Mouse (Mus musculus): ENCODE results near the gene Acsm5.
A peak's percentile ranks its signal among the peaks of the same experiment; 100 is the strongest.

Acsm5 gene

DNA sequence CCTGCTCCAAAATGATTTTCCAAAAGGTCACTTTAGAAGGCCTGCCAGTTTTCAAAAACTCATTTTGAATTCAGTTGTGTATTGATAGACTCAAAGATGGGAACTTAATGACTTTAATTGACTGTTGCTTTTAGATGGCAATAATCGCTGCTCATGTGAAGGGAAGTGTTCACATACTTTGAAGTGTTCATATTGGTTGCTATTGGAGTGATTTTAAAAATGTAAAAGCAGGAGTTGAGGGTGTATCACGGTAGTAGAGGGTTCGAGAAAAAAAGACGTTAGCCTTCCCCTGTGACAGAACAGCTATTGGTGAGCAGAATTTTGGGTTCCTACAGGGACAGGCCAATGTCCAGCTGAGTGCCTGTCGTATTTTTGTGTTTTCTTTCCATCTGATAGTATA is at the start of gene Acsm5:
TSS of gene Acsm5 (plus strand) at position 301 of the 400 bp plus-strand sequence.
- DNase-seq (ENCODE audit: low spot score in 2 of 2) = no peak

DNA sequence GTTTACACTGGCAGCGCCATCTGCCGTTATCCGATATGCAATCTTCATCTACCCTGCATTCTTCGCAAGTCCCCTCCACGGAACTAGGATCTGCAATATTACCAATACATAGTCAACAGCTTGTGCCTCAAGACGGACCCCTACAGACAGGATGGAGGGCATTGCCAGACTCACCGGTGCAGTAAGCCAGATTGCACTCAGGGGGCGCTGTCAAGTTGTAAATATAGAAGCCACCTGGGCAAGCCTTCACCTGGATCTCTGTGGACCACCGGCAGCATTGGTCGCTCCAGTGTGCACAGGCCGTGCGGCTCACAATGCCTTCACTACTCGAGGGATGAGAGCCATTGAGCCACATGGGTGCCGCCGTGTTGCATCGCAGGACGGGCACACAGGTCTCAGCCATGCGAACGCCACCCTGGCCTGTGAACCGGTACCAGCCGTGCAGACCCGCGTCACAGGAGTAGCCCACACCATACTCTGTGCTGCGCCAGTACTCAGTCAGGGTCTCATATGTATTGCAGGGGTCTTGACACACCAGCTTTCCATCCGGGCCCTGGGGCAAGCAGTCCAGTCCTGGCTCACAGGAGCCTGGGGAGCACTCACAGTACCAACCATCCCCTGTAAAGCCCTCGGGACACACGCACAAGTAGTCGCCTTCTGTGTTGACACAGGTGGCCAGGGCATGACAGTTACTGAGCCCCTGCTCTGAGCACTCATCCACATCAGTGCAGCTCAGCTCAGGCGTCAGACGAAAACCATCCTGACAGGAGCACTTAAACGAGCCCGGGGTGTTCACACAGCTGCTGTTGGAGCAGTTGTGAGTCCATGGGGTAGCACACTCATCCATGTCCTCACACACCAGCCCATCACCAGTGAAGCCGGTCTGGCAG is 42.5 kb upstream of the Acsm5 start:
- DNase-seq (ENCODE audit: low spot score in 2 of 2) = no peak

DNA sequence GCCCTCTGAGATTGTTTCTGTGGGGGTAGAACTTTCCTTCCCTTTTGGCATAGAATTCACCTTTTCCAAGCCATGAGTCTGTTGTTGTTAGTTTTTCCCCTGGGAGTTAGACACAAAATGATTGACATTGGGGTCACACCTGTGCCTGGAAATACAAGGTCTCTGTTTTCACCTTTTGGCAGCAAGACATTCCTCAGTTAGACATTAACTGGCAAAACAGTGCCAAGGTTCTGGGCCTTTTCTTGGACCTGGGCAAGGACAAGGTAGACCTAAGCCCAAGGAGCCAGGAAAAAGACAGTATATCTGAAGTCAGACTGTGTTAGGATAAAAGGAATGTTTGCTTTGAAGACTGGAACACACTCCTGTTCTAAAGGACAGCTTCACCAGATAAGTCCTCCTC is 40.0 kb upstream of the Acsm5 start, which contains the start of gene Umod:
TSS of gene Umod (minus strand) at position 27 of the 400 bp plus-strand sequence.
- DNase-seq (ENCODE audit: low spot score in 2 of 2) = no peak

DNA sequence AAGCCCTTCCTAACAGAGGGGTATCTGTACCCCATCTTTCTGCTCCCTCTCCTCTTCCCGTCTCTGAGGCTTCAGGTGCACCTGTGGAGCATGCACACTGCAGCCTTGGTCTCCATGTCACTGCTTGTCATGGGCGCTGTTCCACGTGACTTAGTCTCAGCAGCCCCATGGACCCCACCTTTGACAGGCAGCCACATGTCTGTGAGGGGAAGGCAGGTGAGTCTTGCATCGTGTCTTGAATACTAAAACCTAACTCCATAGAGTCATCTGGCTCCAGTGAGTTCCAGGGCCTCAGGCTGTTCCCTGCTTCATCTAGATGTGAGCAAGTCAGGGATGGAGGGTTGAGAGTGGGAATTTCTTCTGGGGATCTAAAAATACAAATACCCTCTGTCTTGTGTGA is 35.1 kb upstream of the Acsm5 start:
- DNase-seq (ENCODE audit: low spot score in 2 of 2) = no peak

DNA sequence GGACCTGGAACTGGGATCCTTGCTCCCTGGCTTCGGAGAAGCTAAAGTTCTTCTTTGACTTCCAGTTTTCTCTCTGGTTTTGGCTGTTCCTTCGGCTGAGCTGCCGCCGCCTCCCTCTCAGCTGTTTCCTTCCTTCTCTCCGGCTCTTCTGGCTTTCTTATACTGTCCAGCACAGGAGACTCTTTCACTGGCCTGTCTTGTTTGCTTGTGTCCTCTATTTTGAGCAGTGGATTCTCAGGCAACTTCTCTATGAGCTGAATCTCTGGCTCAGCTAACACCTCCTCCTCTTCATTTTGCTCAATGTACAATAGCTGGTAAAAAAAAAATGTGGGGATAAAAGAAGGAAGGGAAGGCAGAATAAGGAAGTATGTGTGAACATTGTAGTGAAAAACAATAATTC is 32.6 kb upstream of the Acsm5 start:
- no peak for DNase-seq (ENCODE audit: low spot score in 2 of 2)

DNA sequence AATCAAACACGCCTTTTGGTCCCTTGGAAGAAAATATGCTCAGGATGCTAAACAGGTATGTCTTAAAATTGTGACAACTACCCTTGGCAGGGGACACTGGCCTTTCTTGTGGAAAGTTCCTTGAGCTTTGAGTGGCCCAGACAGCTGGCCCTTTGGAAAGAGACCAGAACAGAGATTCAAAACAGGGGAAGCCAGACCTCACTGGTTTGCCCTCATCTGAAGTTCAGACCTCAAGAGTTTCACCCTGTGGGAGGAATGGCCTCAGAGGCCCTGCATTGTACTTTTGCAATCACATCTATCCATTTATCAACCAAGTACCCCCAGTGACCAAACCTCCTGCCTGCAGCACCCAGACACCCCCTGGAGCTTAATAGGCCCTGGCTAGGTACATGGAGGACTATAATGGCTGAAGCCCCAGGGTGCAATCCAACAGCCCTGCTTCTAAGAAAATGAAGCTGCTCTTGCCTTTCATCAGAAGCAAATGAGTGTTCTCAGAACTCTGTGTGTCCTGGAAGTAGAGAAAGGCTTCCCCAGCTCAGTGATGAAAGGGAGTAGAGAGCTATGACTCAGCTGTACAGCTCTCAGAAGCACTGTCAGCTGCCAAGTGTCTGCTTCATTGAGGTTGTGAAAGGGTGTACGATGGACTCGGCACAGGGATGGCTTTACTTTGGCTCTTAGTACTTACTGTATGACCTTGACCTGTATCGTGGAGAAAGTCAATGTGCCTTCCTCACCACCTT is 29.1 kb upstream of the Acsm5 start:
- DNase-seq (ENCODE audit: low spot score in 2 of 2) = peak in 1 of 2 experiments; percentile 14

DNA sequence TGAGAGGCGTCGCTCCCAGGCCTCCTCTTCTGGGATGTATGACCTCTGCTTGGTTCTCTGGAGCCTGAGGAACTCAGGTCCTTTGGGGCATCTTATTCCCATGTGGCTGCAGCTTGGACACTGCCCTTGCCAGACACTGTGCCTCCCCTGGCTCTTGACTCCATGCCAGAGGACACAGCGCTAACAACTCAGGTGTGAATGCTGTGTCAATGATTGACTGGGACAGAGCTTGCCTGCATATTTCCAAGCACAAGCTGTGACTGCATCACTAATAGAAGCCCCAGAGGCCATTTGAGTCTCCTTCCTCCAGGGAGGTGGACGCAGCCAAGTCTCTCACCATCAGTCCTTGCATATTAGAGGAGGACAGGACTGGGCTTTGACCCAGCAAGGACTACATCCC is 8.1 kb upstream of the Acsm5 start:
- DNase-seq (ENCODE audit: low spot score in 2 of 2) = no peak

DNA sequence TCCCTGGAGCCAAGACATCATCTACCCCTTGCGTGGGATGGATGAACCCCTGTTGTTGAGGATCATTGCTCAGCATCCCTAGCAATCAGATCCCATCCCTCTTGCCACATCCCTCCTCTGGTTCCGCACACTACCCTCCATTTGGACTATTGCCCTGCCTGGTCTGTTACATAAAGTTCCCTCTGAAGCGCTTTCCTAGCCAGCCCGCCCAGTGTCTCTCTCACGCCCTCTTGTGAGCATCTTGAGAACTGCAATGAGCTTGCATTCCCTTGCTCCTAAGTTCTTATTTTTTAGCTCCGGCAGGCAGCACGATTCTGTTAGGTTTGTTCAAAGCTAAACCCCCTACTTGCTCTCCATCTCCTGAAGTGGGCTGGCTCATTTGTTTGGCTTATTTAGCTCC is 6.2 kb upstream of the Acsm5 start:
- peak in 1 of 2 experiments; percentile 59 for DNase-seq (ENCODE audit: low spot score in 2 of 2)

DNA sequence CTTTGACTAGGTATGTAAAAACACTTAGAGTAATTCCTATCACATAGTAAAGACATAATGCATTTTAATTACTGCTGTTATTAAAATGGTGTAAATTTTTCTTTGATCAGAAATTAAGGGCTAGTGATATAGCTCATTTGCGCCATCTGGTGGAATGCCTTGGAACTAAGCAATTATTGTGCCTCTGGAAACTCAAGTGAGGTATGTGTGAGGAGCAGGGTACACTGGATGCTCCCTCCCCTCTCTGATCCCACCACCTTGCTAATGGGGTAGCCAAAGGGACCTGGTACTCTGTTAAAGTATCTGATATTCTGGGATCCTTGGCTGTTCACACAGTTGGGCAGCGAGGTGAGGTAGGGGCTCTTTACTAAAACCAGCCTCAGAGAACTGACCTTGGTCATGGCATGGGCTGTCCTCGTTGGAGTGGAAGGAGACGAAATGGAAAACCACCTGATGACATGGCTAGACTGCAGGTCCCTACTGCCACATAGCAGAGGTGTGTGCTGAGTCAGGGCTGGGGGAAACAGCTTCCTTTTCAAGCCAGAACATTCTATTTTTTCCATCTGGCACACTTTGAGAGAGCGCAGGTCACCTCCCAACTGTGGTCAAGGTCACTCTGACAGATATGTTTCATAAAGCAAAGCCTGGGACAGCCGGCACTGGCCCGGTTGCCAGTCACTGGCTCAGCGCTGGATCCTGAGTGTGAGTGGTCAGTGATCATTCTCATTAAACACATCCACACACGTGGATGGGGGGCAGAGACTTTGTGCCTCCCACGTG is 3.6 kb upstream of the Acsm5 start:
- DNase-seq (ENCODE audit: low spot score in 2 of 2) = no peak

DNA sequence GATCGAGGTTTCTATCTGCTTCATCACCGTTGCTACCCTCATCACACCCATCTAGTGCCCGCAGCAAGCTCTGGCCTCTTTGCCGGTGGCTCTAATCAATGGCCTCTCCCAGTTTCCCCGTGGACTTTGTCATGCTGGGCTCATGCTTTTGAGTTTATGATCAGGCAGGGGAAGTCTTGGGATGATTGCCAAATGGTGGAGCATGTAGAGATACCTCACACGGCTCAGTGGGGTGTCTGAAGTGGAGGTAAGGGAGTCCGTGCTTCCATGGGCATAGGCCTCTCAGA is 3.0 kb upstream of the Acsm5 start:
- DNase-seq (ENCODE audit: low spot score in 2 of 2) = no peak

DNA sequence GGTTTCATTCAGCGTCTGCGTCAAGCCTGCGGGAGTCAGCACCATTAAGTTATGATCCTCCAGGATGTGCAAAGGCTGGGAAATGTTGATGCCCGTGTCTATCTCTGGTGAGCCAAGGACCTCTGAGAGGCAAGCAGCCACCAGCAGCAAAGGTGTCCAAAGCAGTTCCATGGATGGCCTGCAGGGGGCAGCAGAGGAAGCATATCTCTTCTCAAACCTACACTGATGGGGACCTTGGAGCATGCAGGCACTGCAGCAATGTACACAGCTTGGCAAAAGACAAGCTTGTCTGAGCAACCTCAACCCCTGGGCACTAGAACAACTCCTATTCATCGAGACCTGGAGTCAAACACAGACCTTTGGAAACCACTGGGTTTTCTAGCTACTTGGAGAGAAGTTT is 391 bp downstream of the Acsm5 start:
- no peak for DNase-seq (ENCODE audit: low spot score in 2 of 2)

DNA sequence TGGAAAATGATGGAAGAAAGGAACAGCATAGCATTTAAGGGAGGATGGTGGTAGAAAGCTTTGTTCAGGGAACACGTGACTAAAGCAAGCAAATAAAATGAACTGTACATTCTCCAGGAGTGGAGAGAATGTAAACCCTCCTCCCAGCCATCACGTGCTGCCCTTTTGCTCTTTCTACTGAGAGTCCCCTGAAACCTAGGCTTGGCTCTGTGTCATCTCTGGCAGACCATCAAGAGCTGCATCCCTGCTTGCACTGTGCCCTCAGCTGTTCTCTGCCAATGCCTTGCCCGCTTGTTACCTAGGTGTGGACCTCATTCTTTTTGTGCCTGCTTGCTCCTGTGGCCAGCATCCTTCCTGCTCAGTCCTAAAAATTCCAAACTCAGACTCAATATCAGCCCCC is 2.6 kb downstream of the Acsm5 start:
- no peak for DNase-seq (ENCODE audit: low spot score in 2 of 2)

DNA sequence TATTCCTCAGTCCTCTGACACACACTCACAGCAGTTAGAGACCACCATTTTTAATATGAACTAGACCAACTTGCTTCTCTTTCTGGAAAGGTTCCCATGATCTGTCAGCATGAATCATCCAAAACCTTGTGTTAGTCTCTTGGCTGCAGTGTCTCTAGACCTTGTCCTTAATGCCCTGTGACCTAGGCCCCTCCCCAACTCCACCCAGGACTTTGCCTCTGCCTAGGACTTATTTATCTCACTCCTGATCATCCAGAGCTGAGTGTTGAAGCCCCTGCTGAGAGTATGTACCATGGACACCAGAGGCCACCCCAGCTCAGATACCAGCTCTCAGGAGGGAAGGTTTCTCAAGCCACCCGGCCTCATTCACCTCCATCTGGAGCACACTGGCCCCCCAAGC is 3.1 kb downstream of the Acsm5 start:
- DNase-seq (ENCODE audit: low spot score in 2 of 2) = no peak

DNA sequence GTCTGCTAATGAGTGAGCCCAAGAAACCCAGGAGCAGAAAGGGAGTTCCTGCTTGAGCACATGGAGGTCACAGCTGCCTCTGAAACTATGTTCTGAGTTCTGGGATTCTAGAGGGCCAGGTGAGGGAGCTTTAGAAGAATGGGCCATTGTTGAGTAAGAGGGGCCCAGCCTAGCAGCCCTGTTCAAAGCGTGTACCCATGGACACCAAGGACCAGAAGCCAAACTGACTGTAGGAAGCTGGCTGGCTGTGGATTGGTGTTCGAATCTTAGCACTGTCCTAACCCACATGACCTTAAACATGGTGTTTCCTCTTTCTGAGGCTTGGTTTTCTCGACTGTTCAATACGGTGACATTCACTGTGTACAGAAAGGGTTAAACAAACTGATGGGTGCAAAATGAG is 4.1 kb downstream of the Acsm5 start, which contains the start of gene Pdilt:
TSS of gene Pdilt (minus strand) at position 101 of the 400 bp plus-strand sequence.
- peak in 1 of 2 experiments; percentile 32 for DNase-seq (ENCODE audit: low spot score in 2 of 2)

DNA sequence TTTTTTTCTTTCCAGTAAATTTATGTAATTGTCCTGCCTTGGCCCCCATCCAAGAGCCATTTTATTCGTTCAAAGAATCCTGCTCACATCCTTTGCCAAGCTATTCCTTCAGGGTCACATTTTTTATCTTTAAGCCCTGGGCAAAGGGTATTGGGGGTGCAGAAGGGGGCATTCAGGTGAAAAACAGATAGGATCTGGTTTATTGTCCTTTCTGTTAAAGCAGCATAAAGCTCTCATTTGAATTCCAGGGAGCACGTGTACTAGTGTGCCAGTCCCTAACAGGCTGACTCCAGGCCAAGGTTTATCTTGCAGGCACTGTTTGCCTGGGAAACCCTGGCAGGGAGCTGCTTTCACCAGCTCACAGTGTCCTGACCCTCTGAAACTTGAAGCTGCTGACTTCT is 6.6 kb downstream of the Acsm5 start:
- DNase-seq (ENCODE audit: low spot score in 2 of 2) = no peak

DNA sequence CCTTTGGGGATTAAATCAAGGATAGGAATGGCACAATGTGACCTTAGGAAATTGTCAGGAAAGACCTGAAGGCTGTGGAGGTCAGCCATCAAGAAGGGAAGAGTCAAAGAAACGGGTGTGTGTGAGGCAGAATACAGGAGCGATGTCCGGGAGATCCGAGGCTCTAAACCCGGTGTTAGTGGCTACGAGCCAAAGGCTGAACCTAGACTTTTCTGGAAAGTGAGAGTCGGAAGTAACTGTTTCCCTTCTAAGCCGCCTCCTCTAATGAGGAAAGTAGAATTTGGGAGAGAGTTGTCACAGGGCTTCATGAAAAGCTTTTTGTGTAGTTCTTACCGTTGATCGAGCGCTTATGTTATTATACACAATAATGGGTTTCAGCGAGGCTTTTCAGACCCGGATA is 7.2 kb downstream of the Acsm5 start:
- DNase-seq (ENCODE audit: low spot score in 2 of 2) = no peak

DNA sequence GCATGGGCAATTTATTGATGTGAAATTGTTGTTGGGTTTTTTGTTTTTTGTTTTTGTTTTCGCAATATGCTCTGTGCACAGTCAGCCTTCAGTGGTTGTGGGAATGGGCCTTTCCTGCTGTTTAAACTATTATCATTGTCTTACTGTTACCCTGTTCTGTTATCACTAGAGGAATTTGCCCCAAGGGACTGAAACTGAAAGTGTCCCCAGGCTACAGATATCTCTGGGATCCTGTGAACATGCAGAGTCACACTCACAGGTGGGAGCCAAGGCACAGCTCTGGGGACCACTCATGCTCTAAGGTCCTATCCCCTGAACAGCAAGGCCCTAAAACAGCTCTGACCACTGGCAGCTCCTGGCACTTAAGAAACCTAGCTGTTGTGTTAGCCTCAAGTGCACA is 7.9 kb downstream of the Acsm5 start:
- DNase-seq (ENCODE audit: low spot score in 2 of 2) = no peak

DNA sequence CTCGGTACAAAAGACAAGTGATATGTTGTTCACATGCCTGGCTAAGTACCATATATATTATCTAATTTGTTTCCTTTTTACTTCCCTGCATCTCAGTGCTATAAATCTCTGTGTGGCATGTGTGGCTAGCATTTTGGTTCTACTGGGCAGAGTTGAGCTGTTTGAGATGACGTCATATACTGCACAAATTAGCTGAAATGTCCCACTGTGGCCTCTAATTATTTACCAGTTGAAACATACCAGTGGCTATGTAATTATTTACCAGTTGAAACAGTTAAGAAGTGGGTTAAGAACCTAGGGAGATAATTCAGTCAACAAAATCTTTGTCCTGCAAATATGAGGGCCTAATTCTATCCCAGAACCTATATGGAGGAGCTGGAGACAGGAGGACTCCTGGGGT is 8.3 kb downstream of the Acsm5 start:
- DNase-seq (ENCODE audit: low spot score in 2 of 2) = no peak

DNA sequence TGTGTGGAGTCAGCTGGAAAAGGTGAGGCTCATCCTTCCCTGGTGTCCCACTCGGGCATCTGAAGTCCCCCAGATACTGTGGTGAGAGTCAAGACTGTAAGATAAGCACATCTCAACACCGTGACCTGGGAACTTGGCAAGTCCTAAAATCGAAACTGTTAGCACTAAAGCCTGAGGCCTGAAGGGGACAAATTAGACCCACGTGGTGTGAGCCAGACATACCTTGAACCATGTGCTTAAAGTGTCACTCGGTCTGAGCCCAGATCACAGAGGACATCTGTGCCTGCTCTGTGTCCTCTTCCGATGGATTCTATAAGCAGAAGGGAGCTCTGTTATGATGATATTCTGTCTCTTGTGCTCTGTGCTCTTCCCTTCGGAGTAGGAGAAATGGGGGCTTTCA is 9.4 kb downstream of the Acsm5 start:
- no peak for DNase-seq (ENCODE audit: low spot score in 2 of 2)

DNA sequence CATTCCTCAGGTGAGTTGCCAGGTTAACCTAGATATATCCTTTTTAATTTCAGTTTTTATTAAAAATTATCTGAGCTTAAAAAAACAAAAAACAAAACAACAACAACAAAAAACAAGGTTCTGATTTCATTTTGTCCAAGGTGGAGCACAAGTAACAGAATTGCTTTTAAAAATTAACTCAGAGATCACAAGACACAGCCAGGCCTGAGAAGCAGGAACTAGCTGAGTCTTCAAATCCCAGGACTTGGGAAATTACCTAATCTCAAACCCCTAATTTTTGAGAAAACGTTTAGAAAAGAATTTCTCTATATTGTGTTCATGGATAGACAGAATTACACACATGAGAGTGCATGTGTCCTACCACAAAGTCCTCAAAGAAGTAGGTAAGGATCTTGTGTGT is 13.7 kb downstream of the Acsm5 start:
- no peak for DNase-seq (ENCODE audit: low spot score in 2 of 2)

DNA sequence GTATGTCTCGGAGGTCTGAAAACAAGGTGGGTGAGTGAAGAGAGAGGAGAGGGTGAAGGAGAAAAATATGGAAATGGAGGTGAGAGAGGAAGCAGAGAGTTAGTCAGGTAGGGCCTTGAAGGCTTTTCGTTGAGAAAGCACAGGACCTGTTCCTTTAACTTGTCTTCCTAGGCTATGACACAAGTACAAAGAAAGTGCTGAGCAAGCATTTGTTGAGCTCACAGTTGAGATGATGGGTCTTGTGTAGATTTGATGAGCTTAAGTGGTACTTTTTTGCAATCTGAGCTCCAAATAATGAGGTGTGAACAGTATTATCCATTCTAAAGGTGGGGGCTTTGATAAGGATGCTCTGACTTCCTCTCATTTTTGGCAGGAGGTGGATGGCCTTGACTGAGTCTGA is 15.1 kb downstream of the Acsm5 start:
- DNase-seq (ENCODE audit: low spot score in 2 of 2) = no peak

DNA sequence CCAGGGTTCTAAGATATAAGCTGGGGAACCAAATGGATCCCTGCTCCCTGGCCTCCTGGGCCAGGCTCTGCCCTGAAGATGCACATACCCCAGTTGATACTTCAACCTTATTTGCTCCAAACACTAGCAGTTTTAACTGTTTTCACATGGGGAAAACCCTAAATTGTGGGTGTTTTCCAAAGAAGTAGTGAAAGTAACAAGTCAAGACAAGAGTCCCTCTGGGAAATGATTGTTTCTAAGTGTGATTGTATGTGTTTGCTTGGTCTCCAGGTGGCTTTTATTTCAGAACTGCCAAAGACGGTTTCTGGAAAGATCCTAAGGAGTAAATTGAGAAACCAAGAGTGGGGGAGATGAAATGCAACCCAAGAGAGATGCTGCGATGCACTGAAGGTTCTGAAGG is 23.2 kb downstream of the Acsm5 start:
- DNase-seq (ENCODE audit: low spot score in 2 of 2) = no peak

All from urinary bladder, postnatal 4 days (tissue).